Mouse (Mus musculus) stomach, embryonic 16.5 days (tissue): ENCODE data around the gene Otp. TPM values are rescaled to one million over a fixed set of nuclear protein-coding genes. Genes with fewer than 3 reads are reported as not detected.

Experiments used
- ATAC-seq: fragments of 200-750 bp; cut with Nextera tagmentation; 2 replicates; pipeline ENCODE4 v1.8.0; 2017; ENCODE audit warnings: moderate number of reproducible peaks, moderate TSS enrichment; ENCODE audit not compliant: insufficient read depth, low FRiP score
- H3K27ac ChIP-seq: fragments of 300-500 bp; sonication (generic); 2 replicates; pipeline ENCODE4 v1.5.1; 2014; ENCODE audit warnings: low read length
- H3K27me3 ChIP-seq: fragments of 300-500 bp; sonication (generic); 2 replicates; pipeline ENCODE4 v1.6.1; 2014; ENCODE audit warnings: low read length, control low read depth, mixed read lengths; ENCODE audit not compliant: control insufficient read depth, insufficient read depth
- H3K36me3 ChIP-seq: fragments of 300-500 bp; sonication (generic); 2 replicates; pipeline ENCODE4 v1.6.1; 2014; ENCODE audit warnings: low read length; ENCODE audit not compliant: control insufficient read depth, insufficient read depth
- H3K4me1 ChIP-seq: fragments of 300-500 bp; sonication (generic); 2 replicates; pipeline ENCODE4 v1.6.1; 2014; ENCODE audit warnings: low read length, control low read depth, mixed read lengths; ENCODE audit not compliant: control insufficient read depth, insufficient read depth
- H3K4me2 ChIP-seq: fragments of 300-500 bp; sonication (generic); 2 replicates; pipeline ENCODE4 v1.6.1; 2014; ENCODE audit warnings: low read depth, low read length, mixed read lengths
- H3K4me3 ChIP-seq: fragments of 300-500 bp; sonication (generic); replicated peaks from 2 replicates; pipeline ENCODE4 v1.5.1; 2014; ENCODE audit warnings: mild to moderate bottlenecking, low read length
- H3K9ac ChIP-seq: fragments of 300-500 bp; sonication (generic); 2 replicates; pipeline ENCODE4 v1.6.1; 2014; ENCODE audit warnings: low read length
- H3K9me3 ChIP-seq: fragments of 300-500 bp; sonication (generic); replicated peaks from 2 replicates; pipeline ENCODE4 v1.6.1; 2016; ENCODE audit warnings: low read length, control low read depth; ENCODE audit not compliant: control insufficient read depth
- WGBS: fragments of 180-500 bp; shearing (Covaris S2); extraction: QIAGEN DNeasy Blood & Tissue Kit; methylation state at CpG from one replicate; pipeline ENCODE4 v1.1.7; 2014; 5-methylcytosine and 5-hydroxymethylcytosine counted together
- polyA plus RNA-seq: library from polyadenylated mRNA; unstranded; fragments of >200 nt; fragmentation: Nextera tagmentation; extraction: Ambion mirVana; gene quantifications from 2 replicates; pipeline ENCODE4 v1.2.1, GENCODE M21; 2015

The Otp gene
- polyA plus RNA-seq, 1 experiment from 2014 or later = not detected

GRCm38 (mm10) chr13:94915654-94916053, 40.3 kb downstream of the Otp start:
- WGBS = 57% methylated on average over 5 of the region's 5 CpGs
- H3K9me3 ChIP-seq = no peaks in the 10 kb centered on the region
- no peaks in the 10 kb centered on the region for H3K36me3 ChIP-seq
- no peak for ATAC-seq
- H3K9ac ChIP-seq = no peak overlapping the region
- H3K4me3 ChIP-seq = no peak overlapping the region
- H3K27me3 ChIP-seq = no peaks in the 10 kb centered on the region
- H3K4me2 ChIP-seq = no peak overlapping the region
- H3K4me1 ChIP-seq = no peaks in the 10 kb centered on the region
- H3K27ac ChIP-seq = no peak overlapping the region

- Histone ChIP-seq H3K36me3 (no peaks in the 10 kb centered on the region), H3K27me3 (no peaks in the 10 kb centered on the region), H3K27ac (no peak overlapping the region), H3K4me1 (no peaks in the 10 kb centered on the region), H3K4me2 (no peak overlapping the region), H3K4me3 (no peak overlapping the region), H3K9me3 (no peaks in the 10 kb centered on the region), H3K9ac (no peak overlapping the region)
- no peak for ATAC-seq
- WGBS = 78% methylated on average over 3 of the region's 3 CpGs
These were observed 52.7 kb downstream of the Otp start for GRCm38 (mm10) chr13:94928086-94928485.

Other genes with a start within 250 kb of the Otp start
- 217 and 229 TPM in 2 replicates for gene Tbca, start 86.7 kb upstream of the Otp start, polyA plus RNA-seq
- gene Wdr41, start 100.7 kb downstream of the Otp start, polyA plus RNA-seq = 20.1 and 22.2 TPM in 2 replicates